Mouse (Mus musculus) fibroblast of lung, adult 2 months (primary cell): ENCODE measurements at regions not wholly inside any gene's neighbourhood (a gene's known extent, or its start where the extent isn't known, plus 50 kb on each side); places are given as distances from the start of the nearest gene placed in this dataset.

Experiments
- DNase-seq: peaks from one replicate; pipeline ENCODE4 v3.0.0-alpha.2; 2011; ENCODE audit warnings: low read depth

DNA sequence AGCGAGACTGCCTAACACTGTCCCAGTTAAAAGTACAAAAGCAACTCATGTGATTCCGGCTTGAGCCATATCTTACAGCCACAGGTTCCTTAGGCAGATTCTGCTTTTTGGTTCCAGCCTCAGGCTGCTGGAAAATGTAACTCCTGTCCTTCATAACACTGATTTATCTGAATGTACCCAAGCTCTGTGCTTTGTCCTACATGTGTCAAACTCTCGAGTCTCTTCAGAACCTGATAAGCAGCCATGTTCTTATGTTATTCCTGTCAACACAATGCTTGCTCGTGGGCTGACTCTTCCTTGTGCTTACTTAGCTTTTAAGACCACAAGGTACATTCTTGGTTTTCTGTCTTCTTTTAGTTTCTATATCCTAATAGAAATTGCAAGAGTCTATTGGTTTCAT is 556.3 kb downstream of the Adgrl2 start:
- DNase-seq: no peak

DNA sequence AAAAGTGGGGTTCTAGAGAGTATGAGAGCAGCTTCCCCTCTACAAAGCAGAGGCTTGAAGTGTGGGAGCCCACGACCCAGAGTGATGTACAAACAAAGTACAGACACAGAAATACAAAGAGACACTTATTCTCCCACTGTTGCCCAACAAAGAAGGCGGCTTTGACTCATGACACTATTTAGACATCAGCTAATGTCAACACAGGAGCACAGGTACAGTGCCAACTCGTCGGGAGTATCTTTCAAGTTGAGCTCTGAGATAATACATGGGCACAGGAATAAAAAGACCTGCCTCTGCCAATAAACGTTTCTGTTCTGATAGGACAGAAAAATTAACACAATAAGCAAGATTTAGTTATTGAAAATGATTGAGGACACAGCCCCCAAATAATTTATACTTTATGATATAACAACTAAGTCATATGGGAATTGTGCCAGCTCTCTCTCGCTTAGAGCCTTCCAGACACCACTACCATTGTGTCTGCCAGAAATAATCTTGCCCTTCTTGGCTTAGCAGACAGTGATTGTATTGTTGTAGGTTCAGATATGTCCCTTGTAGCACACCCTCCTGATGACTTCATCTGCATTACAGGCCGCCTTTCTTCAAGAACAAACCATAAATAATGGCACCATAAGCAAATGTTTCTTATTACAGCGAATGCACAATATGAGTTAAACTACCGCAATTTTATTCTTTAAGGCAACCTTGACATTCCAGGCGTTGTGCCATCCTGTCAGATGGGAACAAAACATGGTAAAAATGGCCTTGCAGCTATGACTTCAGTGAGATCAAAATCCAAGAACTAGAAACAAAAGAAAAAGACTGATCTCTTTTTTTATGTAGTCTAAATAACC is 561.1 kb downstream of the Adgrl2 start:
- no peak for DNase-seq

DNA sequence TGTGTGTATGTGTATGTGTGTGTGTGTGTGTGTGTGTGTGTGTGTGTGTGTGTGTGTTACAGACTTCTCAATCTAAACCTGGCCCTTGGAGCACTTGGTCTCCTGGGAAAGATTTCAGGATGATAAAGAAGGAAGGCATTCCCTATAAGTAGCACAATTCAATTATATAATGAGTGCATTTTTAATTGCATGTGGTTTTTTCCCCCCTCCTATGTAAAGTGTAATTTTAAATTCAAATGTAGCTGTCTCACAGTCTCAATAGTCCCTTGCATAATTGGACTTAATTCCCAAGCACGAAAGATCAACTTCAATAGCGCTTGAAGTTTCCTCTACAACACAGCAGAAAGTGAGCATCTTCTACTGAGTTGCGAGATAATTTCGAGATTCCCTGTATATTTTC is 566.3 kb downstream of the Adgrl2 start:
- no peak for DNase-seq

DNA sequence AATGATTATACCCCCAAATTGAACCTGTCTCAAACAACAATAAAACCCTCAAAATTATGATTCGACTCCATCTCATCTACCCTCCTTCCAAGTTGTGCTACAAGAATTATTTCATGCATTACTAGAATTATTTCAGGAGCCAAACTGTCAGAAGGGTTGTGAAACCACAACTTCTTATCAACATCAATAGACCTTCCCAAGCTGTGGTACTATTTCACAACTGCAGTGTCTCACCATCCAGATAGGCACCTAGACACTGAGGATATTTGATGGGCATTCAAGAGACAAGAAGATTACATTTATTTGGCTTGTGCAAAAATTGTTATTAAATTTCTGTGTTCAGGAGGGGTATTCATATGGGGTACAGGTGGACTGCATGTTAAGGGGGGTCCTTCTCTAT is 567.0 kb downstream of the Adgrl2 start:
- DNase-seq: no peak

DNA sequence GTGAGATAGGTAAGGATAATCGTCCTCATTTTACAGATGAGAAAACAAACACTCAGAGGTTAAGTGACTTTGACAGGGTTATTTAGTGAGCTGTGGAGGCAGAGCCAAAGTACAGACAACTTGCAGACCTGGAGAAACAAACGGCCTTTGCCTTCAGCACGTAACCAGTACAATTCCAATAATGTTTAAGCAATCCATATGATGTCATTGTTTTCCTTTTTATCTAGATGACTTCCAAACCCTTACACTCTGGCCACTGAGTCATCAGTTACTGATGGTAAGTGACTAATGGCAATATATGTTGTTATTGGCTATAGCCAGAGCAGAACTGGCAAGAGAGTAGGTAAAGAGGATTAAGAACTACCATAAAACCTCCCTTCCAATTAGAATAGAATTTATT is 567.6 kb downstream of the Adgrl2 start:
- DNase-seq: no peak

DNA sequence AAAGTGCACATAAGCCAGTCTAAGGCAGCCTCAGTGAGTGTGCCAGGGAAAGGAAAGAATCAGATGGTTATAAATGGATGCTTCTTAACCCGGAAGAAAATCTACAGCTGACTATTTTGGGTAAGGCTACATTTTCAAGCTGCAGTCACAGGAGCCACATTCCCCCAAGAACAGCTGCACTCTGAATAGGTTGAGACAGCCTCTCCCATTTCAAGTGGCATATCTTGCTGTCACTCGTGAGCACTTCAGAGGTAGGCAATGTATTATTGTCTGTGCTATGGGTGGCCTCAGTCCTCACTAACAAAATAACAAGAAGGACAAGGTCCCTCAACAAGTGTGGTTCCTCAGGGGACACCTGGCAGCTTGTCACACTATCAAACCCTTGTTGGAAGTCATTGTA is 568.1 kb downstream of the Adgrl2 start:
- DNase-seq: no peak

DNA sequence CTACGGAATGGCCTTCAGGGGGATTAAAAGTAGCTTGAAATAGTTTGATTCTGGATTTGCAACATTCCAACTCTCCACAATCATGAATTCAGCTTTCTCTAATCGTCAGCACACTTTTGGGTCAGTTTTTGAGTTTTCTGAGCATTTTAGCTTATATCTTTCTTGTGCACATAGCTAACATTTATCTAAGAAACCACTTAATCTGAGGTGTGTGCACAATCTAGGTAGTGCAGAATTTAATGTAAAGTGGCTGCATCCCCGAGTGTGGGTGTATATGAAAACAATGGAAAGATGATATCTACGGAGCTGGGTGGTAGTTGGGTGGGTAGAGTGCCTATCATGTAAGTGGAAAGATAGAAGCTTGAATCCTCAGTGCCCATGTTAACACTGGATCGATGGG is 570.1 kb downstream of the Adgrl2 start:
- DNase-seq: no peak

DNA sequence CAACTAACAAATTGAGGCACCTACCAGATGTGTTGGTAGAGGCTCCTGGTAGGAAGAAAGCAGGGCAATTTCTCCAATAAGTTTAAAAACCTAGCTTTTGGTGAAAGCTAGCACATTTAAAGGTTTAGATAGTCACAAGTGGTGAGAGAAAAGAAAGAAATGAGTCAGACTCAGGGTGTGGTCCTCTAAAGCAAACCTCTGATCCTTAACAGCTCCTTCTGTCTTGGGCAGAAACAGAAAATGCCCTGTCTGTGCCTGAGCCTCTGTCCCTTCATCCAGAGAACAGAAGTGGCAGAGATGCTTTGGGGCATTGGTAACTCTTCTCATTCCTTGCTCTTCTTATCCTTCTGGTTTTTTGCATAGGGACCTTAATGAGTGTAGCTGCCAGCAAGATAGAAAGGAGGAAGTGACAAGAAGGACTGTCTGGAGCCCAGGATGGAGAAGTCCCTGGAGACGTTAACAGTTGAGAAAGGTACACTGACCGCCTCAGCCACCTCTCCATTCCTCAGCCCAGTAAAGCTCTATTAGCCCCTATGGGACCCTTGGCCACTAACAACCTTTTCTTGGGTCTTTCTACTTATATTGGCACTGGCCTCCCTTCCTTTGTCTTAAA is 570.8 kb downstream of the Adgrl2 start:
- no peak for DNase-seq

DNA sequence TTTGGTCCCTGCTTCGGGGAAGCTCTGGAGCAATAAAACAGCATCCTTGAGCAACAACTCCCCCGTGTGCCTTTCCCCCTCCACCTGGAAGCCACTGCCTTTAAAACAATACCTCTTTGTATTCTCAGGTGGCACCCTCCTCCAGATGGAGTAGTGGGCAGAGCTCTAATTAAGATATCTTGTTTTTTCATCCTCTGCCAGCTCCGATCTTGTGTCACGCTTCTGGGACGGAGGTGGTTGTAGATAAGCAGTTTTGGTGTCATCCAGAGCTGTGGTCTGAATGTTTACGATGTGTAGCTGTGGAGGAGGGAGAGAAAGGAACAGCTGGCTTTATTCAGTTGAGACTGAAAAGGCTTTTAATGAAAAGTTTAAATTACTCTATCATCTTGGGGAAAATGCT is 572.3 kb downstream of the Adgrl2 start:
- no peak for DNase-seq

DNA sequence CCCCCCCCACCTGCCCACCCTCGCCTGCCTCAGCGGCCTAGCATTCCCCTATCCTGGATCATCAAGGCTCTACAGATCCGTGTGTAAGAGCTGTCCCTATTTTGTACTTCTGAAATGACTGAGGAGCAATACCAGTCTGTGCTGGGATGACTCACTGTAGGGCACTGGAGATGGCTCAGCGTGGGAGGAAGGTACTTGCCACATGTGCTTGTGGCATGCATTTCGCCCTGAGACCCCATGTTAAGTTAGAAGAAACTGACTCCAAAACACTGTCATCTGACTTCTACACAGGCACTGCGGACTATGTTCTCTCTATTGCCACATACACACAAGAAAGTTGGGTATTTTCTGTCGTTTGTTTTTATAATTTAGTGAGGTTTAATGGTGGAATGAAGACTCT is 574.9 kb downstream of the Adgrl2 start:
- DNase-seq: no peak

DNA sequence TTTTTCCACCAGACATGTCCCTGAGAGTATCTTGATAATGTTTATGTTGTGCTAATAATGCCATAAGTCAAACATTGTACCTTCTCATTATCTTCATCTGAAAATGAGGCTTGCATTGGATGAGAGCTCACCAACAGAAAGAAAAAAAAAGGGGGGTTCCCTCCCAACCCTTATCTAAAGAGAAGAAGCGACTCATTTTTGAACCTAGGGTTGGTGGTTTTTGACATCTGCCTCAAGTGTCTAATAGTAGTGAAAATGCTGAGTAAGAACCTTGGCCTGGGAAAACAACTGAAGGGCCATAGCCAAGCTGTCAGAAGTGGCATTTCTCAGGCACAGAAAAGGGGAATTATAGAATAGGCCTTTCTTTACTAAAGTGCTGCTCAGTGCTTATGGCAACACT is 577.3 kb downstream of the Adgrl2 start:
- no peak for DNase-seq

DNA sequence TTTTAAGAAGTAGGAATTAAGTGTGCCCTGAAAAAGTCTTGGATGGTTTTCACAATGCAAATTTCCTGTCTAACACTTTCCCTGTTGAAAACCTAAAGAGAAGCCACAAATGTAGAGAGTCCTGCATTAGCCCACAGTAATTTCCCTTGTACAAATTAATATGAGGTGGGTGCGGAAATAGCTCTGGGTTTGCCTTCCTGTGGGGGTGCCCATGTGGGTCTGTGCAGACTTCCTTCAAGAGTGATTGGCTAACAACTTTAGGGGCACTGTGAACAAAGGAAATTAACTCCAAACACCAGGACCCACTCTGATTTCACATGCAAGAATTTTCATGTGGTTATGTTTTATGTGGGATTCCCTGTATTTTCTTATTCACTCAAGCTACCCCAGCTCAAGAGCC is 578.2 kb downstream of the Adgrl2 start:
- no peak for DNase-seq

DNA sequence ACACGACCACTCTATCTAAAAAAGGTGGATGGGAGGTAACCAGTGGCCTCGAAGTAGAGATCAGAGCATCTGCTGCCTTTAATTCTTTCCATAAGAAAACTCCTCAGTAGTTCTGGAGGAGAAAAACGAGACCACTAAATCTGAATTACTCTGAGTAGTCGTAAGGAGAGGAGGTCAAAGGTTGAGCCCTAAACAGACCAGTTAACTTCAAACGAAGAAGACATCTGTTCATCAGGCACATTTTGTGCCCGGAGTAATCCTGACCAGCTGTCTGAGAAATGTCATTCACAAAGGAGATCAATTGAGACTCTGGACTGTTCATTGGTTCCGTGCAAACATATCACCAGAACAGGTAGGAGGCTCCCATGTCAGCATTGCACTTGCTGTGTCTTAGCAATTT is 592.0 kb downstream of the Adgrl2 start:
- DNase-seq: no peak

DNA sequence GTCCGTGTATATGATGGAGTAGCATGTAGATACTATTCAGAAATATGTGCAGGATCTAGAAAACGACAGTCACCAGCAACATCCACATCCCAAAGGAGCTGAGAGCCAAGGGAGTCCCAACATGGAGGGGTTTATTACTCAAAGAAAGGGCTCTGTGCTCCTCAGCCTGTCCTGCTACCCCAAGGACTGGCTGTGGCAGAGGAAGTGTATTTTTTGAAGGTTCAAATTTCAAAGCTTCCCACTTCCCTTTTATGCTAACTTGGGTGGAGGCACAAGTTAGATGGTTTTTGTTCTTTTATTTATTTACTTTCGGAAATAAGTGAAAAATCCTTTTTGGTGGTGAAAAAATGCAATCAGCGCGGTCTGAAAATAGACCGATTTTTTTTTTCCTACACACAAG is 602.8 kb downstream of the Adgrl2 start:
- no peak for DNase-seq

DNA sequence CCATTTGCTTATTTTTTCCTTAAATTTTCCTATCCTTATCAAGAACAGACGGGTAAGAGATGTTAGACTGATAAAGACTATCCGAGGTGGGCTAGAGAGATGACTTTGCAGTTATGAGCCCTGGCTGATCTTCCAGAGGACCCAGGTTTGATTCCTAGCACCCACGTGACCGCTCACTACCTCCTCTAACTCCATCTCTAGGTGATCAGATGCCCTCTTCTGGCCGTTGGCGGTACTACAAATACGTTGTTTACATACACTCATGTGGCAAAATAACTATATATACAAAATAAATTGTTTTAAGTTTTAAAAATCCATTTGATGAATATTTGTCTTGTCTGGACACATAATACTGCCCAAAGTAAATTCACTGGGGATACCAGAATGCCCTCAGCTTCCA is 604.6 kb downstream of the Adgrl2 start:
- DNase-seq: no peak

DNA sequence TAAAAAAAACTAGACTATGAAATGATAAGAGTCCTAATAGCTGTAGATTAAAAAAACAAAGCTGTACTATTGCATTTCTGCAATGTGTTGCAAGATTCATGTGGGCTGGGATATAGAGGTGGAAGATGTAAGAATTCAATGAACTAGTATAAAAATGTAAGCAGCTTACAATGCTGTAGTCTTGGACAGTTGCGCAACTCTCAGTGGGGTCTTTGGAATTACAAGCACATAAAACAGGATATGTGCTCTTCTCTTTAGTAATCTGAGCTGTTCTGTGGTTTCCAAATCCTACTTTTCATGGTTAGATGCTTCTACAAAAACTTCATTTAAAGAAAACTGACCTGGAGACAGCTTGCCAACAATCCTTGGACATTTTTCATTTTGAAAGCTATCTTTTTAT is 609.3 kb downstream of the Adgrl2 start:
- no peak for DNase-seq

DNA sequence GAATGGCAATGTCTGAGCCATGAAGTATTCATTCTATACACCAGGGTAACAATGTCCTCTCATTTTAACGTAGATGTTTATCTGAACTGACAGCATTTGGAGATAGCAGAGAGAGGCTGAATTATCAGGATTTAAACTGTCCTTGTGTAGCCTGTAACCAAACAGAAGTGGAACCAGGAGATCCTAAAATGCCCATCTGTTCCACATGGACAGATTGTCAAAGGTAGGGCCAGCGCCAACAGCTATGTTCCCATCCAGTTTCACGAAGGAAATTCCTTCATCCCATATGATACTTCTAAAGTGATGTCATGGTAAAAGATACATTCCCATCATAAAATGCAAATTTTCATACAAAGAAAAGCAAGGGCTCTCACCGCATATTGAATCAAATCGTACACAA is 627.0 kb downstream of the Adgrl2 start:
- no peak for DNase-seq

DNA sequence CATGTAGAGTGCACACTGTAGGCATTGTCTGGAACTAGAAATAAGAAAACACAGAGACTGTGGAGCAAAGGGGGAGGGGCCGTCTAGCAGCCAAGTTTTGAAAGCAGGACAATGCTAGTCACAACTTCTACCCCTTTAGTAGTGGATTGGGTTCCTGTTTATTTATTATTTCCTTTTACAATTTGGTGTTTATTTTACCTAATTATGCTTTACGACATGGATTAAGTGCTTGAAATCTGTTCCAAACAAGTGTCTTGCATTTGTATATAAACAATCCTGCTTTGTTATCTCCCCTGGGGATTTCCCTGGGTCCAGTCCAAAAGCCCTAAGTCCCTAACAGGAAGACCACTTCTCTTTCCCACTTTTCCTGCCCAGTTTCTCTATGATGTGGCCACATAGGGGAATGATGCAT is 627.9 kb downstream of the Adgrl2 start:
- DNase-seq: no peak

DNA sequence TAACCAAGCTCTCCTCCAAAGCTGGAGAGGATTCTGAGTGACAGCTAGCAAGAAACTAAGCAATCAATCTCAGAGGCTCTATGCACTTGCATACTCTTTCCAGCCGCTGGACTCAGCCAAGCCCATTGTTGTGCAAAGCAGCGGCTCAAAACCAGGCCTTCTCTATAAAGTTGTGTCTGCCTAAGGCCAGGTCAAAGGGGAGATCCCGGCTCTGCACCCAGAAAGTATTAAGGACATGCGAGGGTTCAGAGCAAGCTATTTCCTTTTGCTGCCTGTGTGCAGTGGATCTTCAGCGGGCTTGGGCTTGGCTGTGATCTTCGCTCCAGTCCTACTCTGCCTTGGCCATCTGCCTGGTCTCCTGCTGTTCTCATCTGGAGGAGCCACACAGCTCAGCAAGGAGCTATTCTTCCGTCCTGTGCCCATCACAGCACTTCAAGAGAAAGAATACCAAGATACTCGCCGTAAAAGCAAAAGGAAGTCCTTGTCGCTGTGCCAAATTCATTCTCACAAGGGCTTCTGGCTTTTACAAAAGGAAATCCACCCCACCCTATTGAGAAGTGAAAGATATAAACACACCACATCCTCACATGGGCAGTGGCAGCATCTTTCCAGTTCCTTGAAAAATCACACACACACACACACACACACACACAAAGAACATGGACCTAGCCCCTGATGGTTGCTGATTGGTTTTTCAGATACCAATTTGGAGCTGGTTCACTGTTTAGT is 646.6 kb downstream of the Adgrl2 start:
- DNase-seq: peak; percentile 15

DNA sequence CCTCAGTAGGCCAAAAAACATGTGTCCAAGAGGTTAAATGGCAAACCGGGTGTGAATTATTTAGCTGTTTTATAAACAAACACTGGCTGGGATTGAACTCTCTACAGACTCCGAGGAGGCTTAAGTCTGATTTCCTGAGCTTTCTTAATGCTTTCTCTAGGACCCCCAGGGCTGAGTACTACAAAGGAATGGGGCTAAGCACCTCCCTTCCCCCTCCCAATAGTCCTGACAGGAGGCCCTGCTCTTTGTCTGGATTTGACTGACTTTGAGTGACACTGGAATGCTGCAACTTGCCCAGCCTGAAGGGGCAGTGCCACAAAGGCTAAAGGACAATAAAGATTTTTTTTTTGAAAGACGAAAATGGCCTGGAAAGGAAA is 647.1 kb downstream of the Adgrl2 start:
- DNase-seq: no peak

DNA sequence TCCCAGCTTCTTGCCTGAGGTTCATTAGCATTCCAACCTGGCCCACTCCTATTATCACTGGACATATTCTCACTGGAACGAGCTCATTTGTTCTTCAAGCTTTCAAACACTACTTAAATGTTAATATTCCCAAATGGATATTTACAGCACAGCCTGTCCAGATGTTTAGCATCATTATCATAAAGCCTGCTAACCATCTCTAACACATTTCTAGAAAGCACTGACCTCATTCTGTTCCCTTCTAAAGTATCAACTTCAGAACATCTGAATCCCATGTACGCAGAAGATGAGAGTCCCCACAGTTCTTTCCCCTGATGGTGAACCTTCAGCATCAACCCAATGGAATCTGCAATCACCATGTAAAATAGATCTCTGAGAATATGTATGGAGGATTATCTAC is 651.1 kb downstream of the Adgrl2 start:
- DNase-seq: no peak

DNA sequence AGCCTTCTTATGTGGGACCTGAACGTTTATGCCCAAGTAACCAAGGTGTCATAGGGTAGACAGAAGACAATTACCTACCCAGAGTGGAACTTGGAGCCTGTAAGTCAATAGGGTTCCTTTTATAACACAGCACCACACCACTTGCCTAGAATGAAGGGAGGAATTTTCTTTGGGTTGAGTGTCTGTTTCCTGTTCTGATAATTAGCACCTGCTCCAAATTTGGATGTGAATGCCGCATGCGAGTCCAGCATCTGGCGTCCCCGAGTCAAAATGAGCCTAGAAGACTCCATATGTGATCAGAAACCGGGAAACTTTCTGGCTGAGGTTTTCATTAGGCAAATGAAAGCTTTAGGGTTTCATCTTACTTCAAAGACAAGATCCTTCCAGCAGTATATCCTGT is 653.7 kb downstream of the Adgrl2 start:
- DNase-seq: no peak

DNA sequence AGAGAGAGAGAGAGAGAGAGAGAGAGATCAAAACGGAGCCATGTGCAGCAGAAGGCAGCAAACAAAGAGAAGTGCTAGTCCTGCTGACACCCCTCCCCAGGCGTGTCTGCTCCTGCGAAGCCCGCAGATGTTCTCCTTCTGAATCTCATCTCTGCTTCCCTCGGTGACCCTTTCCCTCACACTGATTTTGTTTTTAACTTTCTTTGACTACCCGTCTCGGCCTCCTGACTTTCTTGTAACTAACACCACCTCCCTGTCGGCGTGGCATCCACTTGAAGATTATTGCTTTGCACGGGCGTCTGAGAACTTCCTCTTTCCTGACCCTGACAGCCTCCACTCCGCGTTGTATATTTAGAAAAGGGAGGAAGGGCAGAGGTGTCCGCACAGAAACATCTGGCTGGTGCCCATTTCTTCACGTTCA is 654.3 kb downstream of the Adgrl2 start:
- no peak for DNase-seq
